Mouse (Mus musculus) Patski (cell line): Measurements from ENCODE around the gene Hipk2. TPM values are rescaled to one million over a fixed set of nuclear protein-coding genes. Genes with fewer than 3 reads are reported as not detected.

Source experiments
- ATAC-seq: fragments of 100-300 bp; one replicate; pipeline ENCODE4 v1.8.0; 2021
- CTCF ChIA-PET: fragments of 350-600 bp; sonication (Branson Sonifier 250); formaldehyde crosslinking; loops from one replicate; lab custom pipeline; 2022; ENCODE audit warnings: inconsistent platforms; lab: Charles Lee
- POLR2A ChIA-PET: fragments of 350-600 bp; sonication (Branson Sonifier 250); formaldehyde crosslinking; loops from one replicate; lab custom pipeline; 2022; ENCODE audit warnings: antibody characterized with exemption, inconsistent platforms; lab: Charles Lee
- DNase-seq: peaks from one replicate; pipeline ENCODE4 v3.0.0-alpha.2; 2011; ENCODE audit warnings: low read depth, low spot score
- H3K27me3 ChIP-seq: fragments of 371-371 bp; one replicate; pipeline ENCODE4 v1.5.1; 2021
- CTCF ChIP-seq: fragments of 100-300 bp; IDR thresholded peaks from one replicate; pipeline ENCODE4 v1.5.1; 2021
- in situ Hi-C: fragments of 300-500 bp; cut with MboI; formaldehyde crosslinking; loops from 3 replicates; pipeline ENCODE4 v1.11.1; 2018; ENCODE audit warnings: low pct_unique_long_range_greater_than_20kb, mixed read lengths
- polyA plus RNA-seq: library from polyadenylated mRNA; unstranded; gene quantifications from one replicate; pipeline ENCODE4 v1.2.3, GENCODE M21; 2021

Gene Hipk2
- polyA plus RNA-seq = 28.2 TPM

GRCm38 (mm10) chr6:38876071-38876911, at the start of gene Hipk2:
Gene Hipk2, minus strand, starts transcription at chr6:38876165.
- in situ Hi-C loops = no loop called here
- peak; percentile 9 for TF ChIP-seq CTCF
- DNase-seq (no peak), ATAC-seq (peak; percentile 89)
- ChIA-PET CTCF (interaction anchor here (1.9 kb wide), 1 partner anchor 140 kb away, joined by 6 read pairs; no protein-coding TSS in a partner anchor), POLR2A (interaction anchor here (0.7 to 1.0 kb wide), 3 partner anchors 21 to 140 kb away, joined by 3 to 4 read pairs (median 3); no protein-coding TSS in a partner anchor)
- H3K27me3 ChIP-seq = no peaks in the 10 kb centered on the region

- in situ Hi-C loops = no loop called here
- TF ChIP-seq CTCF = no peak
- no peaks in the 10 kb centered on the region for H3K27me3 ChIP-seq
- no peak for DNase-seq
- ChIA-PET POLR2A (interaction anchor here (0.7 kb wide), 1 partner anchor 140 kb away, joined by 3 read pairs; no protein-coding TSS in a partner anchor), CTCF (interaction anchor here (1.5 kb wide), 1 partner anchor 24 kb away, joined by 3 read pairs; no protein-coding TSS in a partner anchor)
- no peak for ATAC-seq
These were observed 49.8 kb upstream of the Hipk2 start for GRCm38 (mm10) chr6:38925719-38926118.

- no peaks in the 10 kb centered on the region for H3K27me3 ChIP-seq
- in situ Hi-C loops = no loop called here
- ATAC-seq (no peak), DNase-seq (no peak)
- POLR2A ChIA-PET = interaction anchor here (0.5 kb wide), 1 partner anchor 374 kb away, joined by 6 read pairs; no protein-coding TSS in a partner anchor
- CTCF ChIA-PET = interaction anchor here (1.2 kb wide), 1 partner anchor 187 kb away, joined by 3 read pairs; no protein-coding TSS in a partner anchor
- TF ChIP-seq CTCF = no peak
These were observed 48.2 kb upstream of the Hipk2 start for GRCm38 (mm10) chr6:38923870-38924817.

GRCm38 (mm10) chr6:38923450-38923849, 47.5 kb upstream of the Hipk2 start:
- DNase-seq = no peak
- TF ChIP-seq CTCF = no peak
- ChIA-PET POLR2A (no interaction called here), CTCF (interaction anchor here (1.2 kb wide), 1 partner anchor 187 kb away, joined by 3 read pairs; no protein-coding TSS in a partner anchor)
- no peak for ATAC-seq
- in situ Hi-C loops = no loop called here
- no peaks in the 10 kb centered on the region for H3K27me3 ChIP-seq

- TF ChIP-seq CTCF = no peak
- ChIA-PET CTCF (no interaction called here), POLR2A (no interaction called here)
- no peaks in the 10 kb centered on the region for H3K27me3 ChIP-seq
- ATAC-seq = no peak
- in situ Hi-C loops = no loop called here
- no peak for DNase-seq
These were observed 46.6 kb upstream of the Hipk2 start for GRCm38 (mm10) chr6:38922517-38922916.

- CTCF ChIA-PET = no interaction called here
- H3K27me3 ChIP-seq = no peaks in the 10 kb centered on the region
- POLR2A ChIA-PET = interaction anchor here (0.8 kb wide), 1 partner anchor 11 kb away, joined by 3 read pairs; no protein-coding TSS in a partner anchor
- in situ Hi-C loops = no loop called here
- DNase-seq = no peak
- no peak for TF ChIP-seq CTCF
- no peak for ATAC-seq
These were observed 45.8 kb upstream of the Hipk2 start for GRCm38 (mm10) chr6:38921810-38922116.

- no peak for ATAC-seq
- no peak for TF ChIP-seq CTCF
- in situ Hi-C loops = no loop called here
- H3K27me3 ChIP-seq = no peaks in the 10 kb centered on the region
- DNase-seq = no peak
- CTCF ChIA-PET = interaction anchor here (2.0 kb wide), 1 partner anchor 19 kb away, joined by 6 read pairs; no protein-coding TSS in a partner anchor
- POLR2A ChIA-PET = interaction anchor here (0.8 kb wide), 1 partner anchor 11 kb away, joined by 3 read pairs; no protein-coding TSS in a partner anchor
These were observed 45.3 kb upstream of the Hipk2 start for GRCm38 (mm10) chr6:38921095-38921809.

- TF ChIP-seq CTCF = no peak
- no peak for ATAC-seq
- POLR2A ChIA-PET = interaction anchor here (0.6 kb wide), 1 partner anchor 24 kb away, joined by 3 read pairs; no protein-coding TSS in a partner anchor
- no peak for DNase-seq
- CTCF ChIA-PET = interaction anchor here (2.0 kb wide), 1 partner anchor 20 kb away, joined by 6 read pairs; no protein-coding TSS in a partner anchor
- H3K27me3 ChIP-seq = no peaks in the 10 kb centered on the region
- in situ Hi-C loops = no loop called here
These were observed 44.2 kb upstream of the Hipk2 start for GRCm38 (mm10) chr6:38920141-38920540.

- POLR2A ChIA-PET = no interaction called here
- no peak for DNase-seq
- ATAC-seq = peak; percentile 38
- in situ Hi-C loops = loop anchor here (5.0 kb wide), 2 partner anchors 88 to 148 kb away; no protein-coding TSS in a partner anchor
- TF ChIP-seq CTCF = no peak
- CTCF ChIA-PET = interaction anchor here (2.0 kb wide), 1 partner anchor 21 kb away, joined by 6 read pairs; no protein-coding TSS in a partner anchor
- no peaks in the 10 kb centered on the region for H3K27me3 ChIP-seq
These were observed 43.3 kb upstream of the Hipk2 start for GRCm38 (mm10) chr6:38919135-38919740.
